Mouse (Mus musculus): ENCODE results near the gene Ckmt2. TPM values are rescaled to one million over a fixed set of nuclear protein-coding genes. Genes with fewer than 3 reads are reported as not detected.

Gene Ckmt2
- polyA plus RNA-seq, 1 experiment from 2014 or later, result 32.2 TPM

DNA sequence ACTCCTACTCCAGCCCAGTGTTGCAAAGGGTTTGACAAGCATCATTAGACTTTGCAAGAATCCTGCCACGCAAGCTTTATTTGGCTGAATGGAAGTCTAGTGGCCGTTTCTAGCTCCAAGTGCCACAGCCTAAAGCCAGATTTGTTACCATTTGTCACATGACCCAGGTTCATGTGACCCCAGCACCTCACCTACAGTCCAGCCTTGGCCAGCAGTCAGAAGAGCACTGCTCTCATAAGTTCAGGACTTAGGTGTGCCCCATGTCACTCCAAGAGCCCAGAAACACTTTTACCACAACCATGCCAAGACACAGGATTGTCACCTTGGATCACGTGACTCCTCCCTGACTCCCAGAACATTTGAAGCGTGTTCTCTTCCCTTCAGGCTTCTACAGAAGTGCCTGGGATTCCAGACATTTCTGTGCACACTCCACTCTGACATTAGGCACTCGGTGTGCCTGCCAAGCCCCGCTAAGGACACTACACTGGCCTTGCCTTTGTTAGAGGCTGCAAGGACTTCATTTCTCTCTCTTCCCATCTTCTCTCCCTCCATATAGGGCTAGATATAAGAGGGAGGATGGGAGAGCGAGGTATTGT, 2.9 kb downstream of the Ckmt2 start:
- peak; percentile 54; the same call in 1 of the 2 replicates for ATAC-seq (ENCODE audit: insufficient number of reproducible peaks, insufficient read depth, low FRiP score, low read depth)
- Histone ChIP-seq H3K27ac (replicated peaks in 1 of 2; ENCODE audit: control insufficient read depth in 1 of 2, insufficient read depth in 1 of 2, low read depth in 2 of 2, low read length in 2 of 2) (peak overlapping the region; percentile 75 to 83), H3K9me3 (ENCODE audit: control insufficient read depth, low read length) (no peaks in the 10 kb centered on the region), H3K4me3 (ENCODE audit: control insufficient read depth in 1 of 2, insufficient read depth in 1 of 2, low read depth in 1 of 2, low read length in 2 of 2) (no peak overlapping the region), H3K4me2 (ENCODE audit: low read length) (no peak overlapping the region), H3K9ac (ENCODE audit: low read length) (peak overlapping the region; percentile 6; the same call in 1 of the 2 replicates), H3K27me3 (ENCODE audit: control insufficient read depth, insufficient read depth, low read length) (no peaks in the 10 kb centered on the region), H3K36me3 (ENCODE audit: control insufficient read depth, insufficient read depth, low read length) (no peaks in the 10 kb centered on the region), H3K4me1 (ENCODE audit: control insufficient read depth in 2 of 2, insufficient read depth in 2 of 2, low read length in 2 of 2) (peaks cover 35 to 39% of the 10 kb centered on the region in 2 experiments)
- 36% methylated on average over 7 of the region's 7 CpGs for WGBS

DNA sequence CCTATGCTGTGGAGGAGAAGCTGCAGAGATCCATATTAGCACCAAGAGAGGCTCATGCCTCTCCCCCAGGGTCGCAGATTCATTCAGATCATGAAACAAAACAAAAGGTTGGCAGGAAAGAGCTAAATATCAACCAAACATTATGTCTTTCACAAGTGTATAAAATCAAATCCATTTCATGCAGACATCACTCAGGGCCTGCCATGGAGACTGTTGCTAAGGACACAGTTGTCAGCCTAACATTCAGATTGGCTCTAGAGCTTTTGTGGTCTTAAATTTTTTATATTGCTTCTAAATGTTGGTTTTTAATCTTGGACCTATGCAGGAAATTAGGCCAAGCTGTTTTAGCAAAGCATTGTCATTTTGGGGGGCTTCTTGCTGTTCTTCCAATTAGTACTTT, 8.1 kb downstream of the Ckmt2 start:
- Histone ChIP-seq H3K36me3 (ENCODE audit: control insufficient read depth, insufficient read depth, low read length) (no peaks in the 10 kb centered on the region), H3K27ac (replicated peaks in 1 of 2; ENCODE audit: control insufficient read depth in 1 of 2, insufficient read depth in 1 of 2, low read depth in 2 of 2, low read length in 2 of 2) (no peak overlapping the region)
- WGBS, result 97% methylated on average over 1 of the region's 1 CpGs

DNA sequence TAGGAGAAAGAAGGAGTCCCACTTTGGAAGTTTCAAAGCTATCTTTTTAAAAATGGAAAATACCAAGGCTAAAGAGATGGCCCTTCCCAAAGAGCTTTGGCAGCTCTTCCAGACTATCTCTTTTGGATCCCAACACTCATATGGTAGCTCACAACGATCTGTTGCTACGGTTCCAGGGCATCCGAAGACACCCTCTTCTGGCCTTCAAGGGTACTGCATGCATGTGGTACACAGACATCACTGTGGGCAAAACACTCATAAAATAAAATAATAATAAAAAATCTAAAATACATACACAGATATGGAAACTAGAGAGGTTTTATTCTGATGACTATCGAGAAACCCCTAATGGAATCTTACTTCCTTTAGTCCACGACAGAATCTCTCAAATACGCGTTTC, 17.9 kb downstream of the Ckmt2 start:
- Histone ChIP-seq H3K9ac (ENCODE audit: low read length) (no peak overlapping the region), H3K4me2 (ENCODE audit: low read length) (no peak overlapping the region), H3K4me1 (ENCODE audit: control insufficient read depth in 2 of 2, insufficient read depth in 2 of 2, low read length in 2 of 2) (peaks cover 0 to 5% of the 10 kb centered on the region in 2 experiments; a peak in 2 of 4 replicates), H3K36me3 (ENCODE audit: control insufficient read depth, insufficient read depth, low read length) (no peaks in the 10 kb centered on the region), H3K4me3 (ENCODE audit: control insufficient read depth in 1 of 2, insufficient read depth in 1 of 2, low read depth in 1 of 2, low read length in 2 of 2) (no peak overlapping the region), H3K9me3 (ENCODE audit: control insufficient read depth, low read length) (no peaks in the 10 kb centered on the region), H3K27ac (replicated peaks in 1 of 2; ENCODE audit: control insufficient read depth in 1 of 2, insufficient read depth in 1 of 2, low read depth in 2 of 2, low read length in 2 of 2) (no peak overlapping the region), H3K27me3 (ENCODE audit: control insufficient read depth, insufficient read depth, low read length) (no peaks in the 10 kb centered on the region)
- WGBS, result 80% methylated on average over 7 of the region's 7 CpGs
- ATAC-seq (ENCODE audit: insufficient number of reproducible peaks, insufficient read depth, low FRiP score, low read depth), result no peak

More for the DNA sequence above, 8.1 kb downstream of the Ckmt2 start:
- peaks cover 9% of the 10 kb centered on the region; the same call in 1 of the 2 replicates for H3K9me3 ChIP-seq (ENCODE audit: control insufficient read depth, low read length)
- H3K4me2 ChIP-seq (ENCODE audit: low read length), result no peak overlapping the region
- H3K27me3 ChIP-seq (ENCODE audit: control insufficient read depth, insufficient read depth, low read length), result no peaks in the 10 kb centered on the region
- no peak for ATAC-seq (ENCODE audit: insufficient number of reproducible peaks, insufficient read depth, low FRiP score, low read depth)
- peaks cover 0 to 2% of the 10 kb centered on the region in 2 experiments; a peak in 1 of 4 replicates for H3K4me1 ChIP-seq (ENCODE audit: control insufficient read depth in 2 of 2, insufficient read depth in 2 of 2, low read length in 2 of 2)
- no peak overlapping the region for H3K9ac ChIP-seq (ENCODE audit: low read length)
- H3K4me3 ChIP-seq (ENCODE audit: control insufficient read depth in 1 of 2, insufficient read depth in 1 of 2, low read depth in 1 of 2, low read length in 2 of 2), result no peak overlapping the region

DNA sequence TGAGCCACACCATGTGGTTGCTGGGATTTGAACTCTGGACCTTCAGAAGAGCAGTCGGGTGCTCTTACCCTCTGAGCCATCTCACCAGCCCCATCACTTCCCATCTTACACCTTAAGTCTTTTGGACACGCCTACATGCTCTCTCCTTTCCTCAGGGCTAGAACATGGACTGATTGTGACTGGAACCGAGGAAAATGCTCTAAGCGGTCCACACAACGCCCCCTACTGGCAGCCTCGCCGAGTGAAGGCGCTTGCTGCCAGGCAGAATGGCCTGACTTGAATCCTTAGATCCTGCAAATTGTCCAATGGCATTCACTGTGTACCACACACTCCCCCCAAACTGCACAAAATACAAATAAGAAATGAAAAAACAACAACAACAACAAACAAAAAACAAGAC, 19.3 kb downstream of the Ckmt2 start:
- WGBS, result 61% methylated on average over 8 of the region's 8 CpGs
- Histone ChIP-seq H3K27me3 (ENCODE audit: control insufficient read depth, insufficient read depth, low read length) (no peaks in the 10 kb centered on the region), H3K4me1 (ENCODE audit: control insufficient read depth in 2 of 2, insufficient read depth in 2 of 2, low read length in 2 of 2) (peaks cover 0 to 5% of the 10 kb centered on the region in 2 experiments; a peak in 2 of 4 replicates), H3K4me3 (ENCODE audit: control insufficient read depth in 1 of 2, insufficient read depth in 1 of 2, low read depth in 1 of 2, low read length in 2 of 2) (no peak overlapping the region), H3K36me3 (ENCODE audit: control insufficient read depth, insufficient read depth, low read length) (no peaks in the 10 kb centered on the region), H3K9me3 (ENCODE audit: control insufficient read depth, low read length) (no peaks in the 10 kb centered on the region), H3K27ac (replicated peaks in 1 of 2; ENCODE audit: control insufficient read depth in 1 of 2, insufficient read depth in 1 of 2, low read depth in 2 of 2, low read length in 2 of 2) (no peak overlapping the region), H3K9ac (ENCODE audit: low read length) (no peak overlapping the region), H3K4me2 (ENCODE audit: low read length) (no peak overlapping the region)
- no peak for ATAC-seq (ENCODE audit: insufficient number of reproducible peaks, insufficient read depth, low FRiP score, low read depth)

DNA sequence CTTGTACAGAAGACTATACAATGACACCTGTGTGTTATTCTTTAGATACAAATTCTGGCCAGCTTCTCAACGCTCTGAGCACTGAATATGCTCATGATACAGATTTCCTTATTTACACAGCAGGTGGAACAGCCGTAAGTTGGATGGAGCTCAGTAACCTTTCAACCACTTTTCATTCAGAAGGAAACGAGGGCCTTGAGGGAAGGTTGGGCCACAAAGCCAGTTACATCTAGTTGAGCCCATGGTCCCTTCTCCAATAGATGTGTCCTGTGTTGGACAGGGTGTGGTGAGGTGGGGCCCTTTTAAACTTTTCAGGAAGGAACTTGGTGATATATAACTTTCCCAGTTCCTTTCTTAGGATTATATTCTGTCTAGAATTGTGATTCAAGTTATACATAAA, 22.3 kb downstream of the Ckmt2 start:
- ATAC-seq (ENCODE audit: insufficient number of reproducible peaks, insufficient read depth, low FRiP score, low read depth), result no peak
- 73% methylated on average over 3 of the region's 3 CpGs for WGBS
- H3K27me3 ChIP-seq (ENCODE audit: control insufficient read depth, insufficient read depth, low read length), result no peaks in the 10 kb centered on the region

DNA sequence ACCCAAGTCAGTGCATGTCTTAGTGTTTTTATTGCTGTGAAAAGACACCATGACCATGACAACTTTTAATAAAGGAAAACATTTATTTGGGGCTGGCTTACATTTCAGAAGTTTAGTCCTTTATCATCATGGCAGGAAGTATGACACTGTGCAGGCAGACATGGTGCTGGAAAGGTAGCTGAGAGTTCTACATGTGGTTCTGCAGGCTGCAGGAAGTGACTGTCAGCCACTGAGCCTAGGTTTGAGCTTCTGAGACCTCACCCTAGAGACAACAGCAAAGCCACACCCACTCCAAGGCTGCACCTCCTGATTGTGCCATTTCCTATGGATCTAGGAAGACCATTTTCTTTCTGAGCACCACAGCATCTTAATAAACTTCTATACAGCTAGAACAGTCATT, 48.8 kb downstream of the Ckmt2 start:
- no peaks in the 10 kb centered on the region for H3K9me3 ChIP-seq (ENCODE audit: control insufficient read depth, low read length)
- ATAC-seq (ENCODE audit: insufficient number of reproducible peaks, insufficient read depth, low FRiP score, low read depth), result no peak

More for the DNA sequence above, 22.3 kb downstream of the Ckmt2 start:
- Histone ChIP-seq H3K4me3 (ENCODE audit: control insufficient read depth in 1 of 2, insufficient read depth in 1 of 2, low read depth in 1 of 2, low read length in 2 of 2) (no peak overlapping the region), H3K4me2 (ENCODE audit: low read length) (no peak overlapping the region), H3K9ac (ENCODE audit: low read length) (no peak overlapping the region), H3K36me3 (ENCODE audit: control insufficient read depth, insufficient read depth, low read length) (no peaks in the 10 kb centered on the region), H3K9me3 (ENCODE audit: control insufficient read depth, low read length) (no peaks in the 10 kb centered on the region), H3K4me1 (ENCODE audit: control insufficient read depth in 2 of 2, insufficient read depth in 2 of 2, low read length in 2 of 2) (no peaks in the 10 kb centered on the region), H3K27ac (replicated peaks in 1 of 2; ENCODE audit: control insufficient read depth in 1 of 2, insufficient read depth in 1 of 2, low read depth in 2 of 2, low read length in 2 of 2) (no peak overlapping the region)

DNA sequence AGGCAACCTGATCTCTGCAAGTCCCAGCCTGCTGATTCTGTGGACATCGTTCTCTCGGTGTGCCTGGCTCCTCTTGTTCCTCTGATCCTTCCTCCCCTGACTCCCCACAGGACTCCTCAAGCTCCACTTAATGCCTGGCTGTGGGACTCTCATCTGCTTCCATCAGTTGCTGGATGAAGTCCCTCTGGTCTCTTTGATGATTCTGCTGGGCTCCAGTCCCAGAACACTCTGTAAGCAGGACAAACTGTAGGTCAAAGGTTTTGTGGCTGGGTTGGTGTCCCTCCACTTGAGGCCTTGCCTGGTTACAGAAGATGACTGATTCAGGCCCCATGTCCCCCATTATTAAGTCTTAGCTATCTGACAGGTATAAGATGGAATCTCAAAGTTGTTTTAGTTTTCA, 50.6 kb downstream of the Ckmt2 start:
- no peaks in the 10 kb centered on the region for H3K9me3 ChIP-seq (ENCODE audit: control insufficient read depth, low read length)

More for the DNA sequence above, 48.8 kb downstream of the Ckmt2 start:
- H3K27ac ChIP-seq (replicated peaks in 1 of 2; ENCODE audit: control insufficient read depth in 1 of 2, insufficient read depth in 1 of 2, low read depth in 2 of 2, low read length in 2 of 2), result no peak overlapping the region
- H3K27me3 ChIP-seq (ENCODE audit: control insufficient read depth, insufficient read depth, low read length), result no peaks in the 10 kb centered on the region
- no peaks in the 10 kb centered on the region for H3K36me3 ChIP-seq (ENCODE audit: control insufficient read depth, insufficient read depth, low read length)
- H3K9ac ChIP-seq (ENCODE audit: low read length), result no peak overlapping the region
- no peak overlapping the region for H3K4me3 ChIP-seq (ENCODE audit: control insufficient read depth in 1 of 2, insufficient read depth in 1 of 2, low read depth in 1 of 2, low read length in 2 of 2)
- no peak overlapping the region for H3K4me2 ChIP-seq (ENCODE audit: low read length)
- no peaks in the 10 kb centered on the region for H3K4me1 ChIP-seq (ENCODE audit: control insufficient read depth in 2 of 2, insufficient read depth in 2 of 2, low read length in 2 of 2)

More for the DNA sequence above, 50.6 kb downstream of the Ckmt2 start:
- Histone ChIP-seq H3K4me2 (ENCODE audit: low read length) (no peak overlapping the region), H3K9ac (ENCODE audit: low read length) (no peak overlapping the region), H3K4me3 (ENCODE audit: control insufficient read depth in 1 of 2, insufficient read depth in 1 of 2, low read depth in 1 of 2, low read length in 2 of 2) (no peak overlapping the region), H3K27ac (replicated peaks in 1 of 2; ENCODE audit: control insufficient read depth in 1 of 2, insufficient read depth in 1 of 2, low read depth in 2 of 2, low read length in 2 of 2) (no peak overlapping the region), H3K4me1 (ENCODE audit: control insufficient read depth in 2 of 2, insufficient read depth in 2 of 2, low read length in 2 of 2) (no peaks in the 10 kb centered on the region), H3K36me3 (ENCODE audit: control insufficient read depth, insufficient read depth, low read length) (no peaks in the 10 kb centered on the region), H3K27me3 (ENCODE audit: control insufficient read depth, insufficient read depth, low read length) (no peaks in the 10 kb centered on the region)
- WGBS, result 67% methylated on average over 2 of the region's 2 CpGs
- no peak for ATAC-seq (ENCODE audit: insufficient number of reproducible peaks, insufficient read depth, low FRiP score, low read depth)
